Mouse (Mus musculus): ENCODE results near the gene Elp4. TPM values are rescaled to one million over a fixed set of nuclear protein-coding genes. Genes with fewer than 3 reads are reported as not detected.
A peak's percentile ranks its signal among the peaks of the same experiment; 100 is the strongest.

Gene Elp4
- polyA plus RNA-seq, 1 experiment from 2014 or later: 52.6 TPM

GRCm38 (mm10) chr2:105676909-105677433 lies 227.4 kb downstream of the Elp4 start:
- Histone ChIP-seq H3K27ac (replicated peaks) (peak overlapping the region; percentile 89), H3K4me3 (peak overlapping the region; percentile 61), H3K9me3 (no peaks in the 10 kb centered on the region), H3K36me3 (replicated peaks) (no peaks in the 10 kb centered on the region), H3K4me1 (peaks cover 61% of the 10 kb centered on the region), H3K27me3 (replicated peaks; ENCODE audit: low read depth, poor library complexity, severe bottlenecking) (peaks cover 100% of the 10 kb centered on the region)
- DNase-seq (ENCODE audit: low spot score): no peak
- under 1% methylated on average over 11 of the region's 11 CpGs for WGBS

- no peaks in the 10 kb centered on the region for H3K9me3 ChIP-seq
- peak overlapping the region; percentile 89 for H3K27ac ChIP-seq (replicated peaks)
- no peaks in the 10 kb centered on the region for H3K36me3 ChIP-seq (replicated peaks)
- H3K4me3 ChIP-seq: peak overlapping the region; percentile 61
- peaks cover 58% of the 10 kb centered on the region for H3K4me1 ChIP-seq
- H3K27me3 ChIP-seq (replicated peaks; ENCODE audit: low read depth, poor library complexity, severe bottlenecking): peaks cover 100% of the 10 kb centered on the region
- WGBS: under 1% methylated on average over 77 of the region's 77 CpGs
- peak; percentile 81 for DNase-seq (ENCODE audit: low spot score)
Observed at GRCm38 (mm10) chr2:105676080-105676908, 228.1 kb downstream of the Elp4 start.

- no peaks in the 10 kb centered on the region for H3K36me3 ChIP-seq (replicated peaks)
- no peak for DNase-seq (ENCODE audit: low spot score)
- peak overlapping the region; percentile 61 for H3K4me3 ChIP-seq
- no peaks in the 10 kb centered on the region for H3K9me3 ChIP-seq
- peaks cover 52% of the 10 kb centered on the region for H3K4me1 ChIP-seq
- peaks cover 100% of the 10 kb centered on the region for H3K27me3 ChIP-seq (replicated peaks; ENCODE audit: low read depth, poor library complexity, severe bottlenecking)
- under 1% methylated on average over 11 of the region's 11 CpGs for WGBS
- peak overlapping the region; percentile 89 for H3K27ac ChIP-seq (replicated peaks)
Observed at GRCm38 (mm10) chr2:105675730-105676079, 228.7 kb downstream of the Elp4 start.

- DNase-seq (ENCODE audit: low spot score): peak; percentile 86
- Histone ChIP-seq H3K4me1 (peaks cover 46% of the 10 kb centered on the region), H3K9me3 (no peaks in the 10 kb centered on the region), H3K36me3 (replicated peaks) (no peaks in the 10 kb centered on the region), H3K27me3 (replicated peaks; ENCODE audit: low read depth, poor library complexity, severe bottlenecking) (peaks cover 100% of the 10 kb centered on the region), H3K27ac (replicated peaks) (peak overlapping the region; percentile 70), H3K4me3 (peak overlapping the region; percentile 61)
- under 1% methylated on average over 49 of the region's 49 CpGs for WGBS
Observed at GRCm38 (mm10) chr2:105674875-105675729, 229.3 kb downstream of the Elp4 start.

GRCm38 (mm10) chr2:105674061-105674874 lies 230.1 kb downstream of the Elp4 start:
- Histone ChIP-seq H3K4me1 (peaks cover 51% of the 10 kb centered on the region), H3K4me3 (peak overlapping the region; percentile 61), H3K27ac (replicated peaks) (peak overlapping the region; percentile 70), H3K36me3 (replicated peaks) (no peaks in the 10 kb centered on the region), H3K9me3 (no peaks in the 10 kb centered on the region), H3K27me3 (replicated peaks; ENCODE audit: low read depth, poor library complexity, severe bottlenecking) (peaks cover 100% of the 10 kb centered on the region)
- DNase-seq (ENCODE audit: low spot score): peak; percentile 58
- under 1% methylated on average over 36 of the region's 36 CpGs for WGBS

DNA sequence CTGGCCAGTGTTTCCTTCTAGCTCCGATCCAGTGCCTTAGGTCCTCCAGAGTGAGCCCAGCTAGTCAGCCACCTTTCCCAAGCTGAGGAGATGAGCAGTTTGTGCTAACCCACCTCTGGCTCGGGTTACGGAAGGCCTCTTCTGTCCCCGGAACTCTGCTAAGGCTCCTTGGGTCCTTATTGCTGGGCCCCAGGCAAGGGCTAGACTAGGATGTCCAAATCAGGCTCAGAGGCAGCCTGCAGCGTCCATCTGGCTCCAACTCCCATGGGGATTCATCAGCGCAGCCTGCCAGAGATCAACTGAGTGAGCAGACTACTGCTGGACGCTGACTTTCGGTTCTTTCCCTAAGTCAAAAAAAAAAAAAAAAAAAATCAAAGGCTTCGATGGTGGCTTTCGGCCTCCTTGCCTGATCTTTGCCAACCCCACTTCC lies 230.7 kb downstream of the Elp4 start:
- H3K27ac ChIP-seq (replicated peaks): peak overlapping the region; percentile 70
- H3K4me1 ChIP-seq: peaks cover 57% of the 10 kb centered on the region
- no peaks in the 10 kb centered on the region for H3K9me3 ChIP-seq
- no peaks in the 10 kb centered on the region for H3K36me3 ChIP-seq (replicated peaks)
- H3K4me3 ChIP-seq: peak overlapping the region; percentile 61
- DNase-seq (ENCODE audit: low spot score): peak; percentile 47
- peaks cover 100% of the 10 kb centered on the region for H3K27me3 ChIP-seq (replicated peaks; ENCODE audit: low read depth, poor library complexity, severe bottlenecking)
- 1% methylated on average over 10 of the region's 10 CpGs for WGBS

- peaks cover 63% of the 10 kb centered on the region for H3K4me1 ChIP-seq
- DNase-seq (ENCODE audit: low spot score): no peak
- WGBS: under 1% methylated on average over 6 of the region's 6 CpGs
- H3K27me3 ChIP-seq (replicated peaks; ENCODE audit: low read depth, poor library complexity, severe bottlenecking): peaks cover 100% of the 10 kb centered on the region
- H3K4me3 ChIP-seq: peak overlapping the region; percentile 61
- H3K27ac ChIP-seq (replicated peaks): 0 out of 2 replicates have a peak overlapping the region, but pooled peaks have one; percentile 20
- H3K9me3 ChIP-seq: no peaks in the 10 kb centered on the region
- H3K36me3 ChIP-seq (replicated peaks): no peaks in the 10 kb centered on the region
Observed at GRCm38 (mm10) chr2:105673054-105673453, 231.3 kb downstream of the Elp4 start.

DNA sequence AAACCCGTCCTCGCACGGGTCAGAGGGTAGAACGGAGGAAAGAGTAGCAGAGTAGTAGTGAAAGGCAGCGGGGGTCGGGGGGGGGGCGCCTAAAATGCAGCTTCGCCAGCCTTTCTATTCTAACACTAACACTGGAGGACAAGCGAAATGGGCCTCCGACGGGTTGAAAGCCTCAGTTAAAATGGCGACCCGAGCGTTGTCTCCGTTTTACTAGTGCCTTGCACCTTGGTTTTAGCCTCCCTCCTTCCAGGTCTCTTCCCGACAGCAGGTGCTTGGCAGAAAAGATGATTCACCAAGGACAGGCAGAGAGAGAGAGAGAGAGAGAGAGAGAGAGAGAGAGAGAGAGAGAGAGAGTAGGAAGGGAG lies 231.8 kb downstream of the Elp4 start:
- DNase-seq (ENCODE audit: low spot score): no peak
- H3K4me3 ChIP-seq: peak overlapping the region; percentile 61
- H3K4me1 ChIP-seq: peaks cover 68% of the 10 kb centered on the region

DNA sequence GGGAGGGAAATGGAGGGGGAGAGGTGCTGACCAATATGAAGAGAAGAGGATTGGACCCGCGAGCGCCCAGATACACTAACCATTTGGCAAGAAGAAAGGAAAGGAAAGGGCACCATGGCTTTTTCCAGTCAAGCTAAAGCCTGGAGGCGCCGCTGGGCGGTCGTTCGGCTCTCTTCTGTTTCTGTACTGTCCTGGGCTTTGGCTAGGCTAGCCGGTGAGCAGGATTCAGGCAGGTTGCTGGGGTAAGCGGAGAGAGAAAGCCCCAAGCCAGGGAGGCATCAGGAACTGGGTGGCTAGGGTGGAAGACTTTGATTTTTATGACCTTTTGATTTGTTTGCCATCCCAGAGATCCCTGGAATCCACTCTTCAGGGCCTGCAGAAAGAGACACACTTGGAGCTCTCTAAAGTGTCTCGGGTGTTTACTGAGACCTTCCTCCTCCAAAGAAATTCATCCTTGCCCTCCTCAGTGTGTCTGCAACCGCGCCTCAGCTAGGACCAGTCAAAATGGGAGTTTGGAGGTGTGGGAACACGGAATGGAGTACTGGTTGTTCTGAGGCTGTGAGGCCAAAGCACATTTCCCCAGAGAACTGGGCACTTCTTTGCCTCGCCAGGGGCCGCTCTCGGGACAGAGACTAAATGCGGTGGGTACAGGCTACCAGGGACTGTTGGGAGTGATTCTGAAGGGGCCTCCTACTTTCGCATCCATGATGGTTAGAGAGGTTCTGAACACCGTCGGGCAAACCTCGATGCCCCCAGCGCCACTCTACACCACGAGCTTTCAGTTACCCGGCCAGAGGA lies 232.4 kb downstream of the Elp4 start:
- Histone ChIP-seq H3K4me1 (peaks cover 73% of the 10 kb centered on the region), H3K9me3 (no peaks in the 10 kb centered on the region), H3K27me3 (replicated peaks; ENCODE audit: low read depth, poor library complexity, severe bottlenecking) (peaks cover 100% of the 10 kb centered on the region), H3K36me3 (replicated peaks) (no peaks in the 10 kb centered on the region), H3K4me3 (peak overlapping the region; percentile 61), H3K27ac (replicated peaks) (peak overlapping the region; percentile 36; the same call in 1 of the 2 replicates)
- 2% methylated on average over 25 of the region's 25 CpGs for WGBS
- peak; percentile 58 for DNase-seq (ENCODE audit: low spot score)

More for the DNA sequence above, 231.8 kb downstream of the Elp4 start:
- H3K27ac ChIP-seq (replicated peaks): 0 out of 2 replicates have a peak overlapping the region, but pooled peaks have one; percentile 20
- peaks cover 100% of the 10 kb centered on the region for H3K27me3 ChIP-seq (replicated peaks; ENCODE audit: low read depth, poor library complexity, severe bottlenecking)
- H3K36me3 ChIP-seq (replicated peaks): no peaks in the 10 kb centered on the region
- under 1% methylated on average over 16 of the region's 16 CpGs for WGBS
- H3K9me3 ChIP-seq: no peaks in the 10 kb centered on the region

GRCm38 (mm10) chr2:105671116-105671797 lies 233.1 kb downstream of the Elp4 start:
- no peak overlapping the region for H3K27ac ChIP-seq (replicated peaks)
- peaks cover 72% of the 10 kb centered on the region for H3K4me1 ChIP-seq
- DNase-seq (ENCODE audit: low spot score): peak; percentile 54
- peak overlapping the region; percentile 61 for H3K4me3 ChIP-seq
- H3K27me3 ChIP-seq (replicated peaks; ENCODE audit: low read depth, poor library complexity, severe bottlenecking): peaks cover 100% of the 10 kb centered on the region
- no peaks in the 10 kb centered on the region for H3K36me3 ChIP-seq (replicated peaks)
- no peaks in the 10 kb centered on the region for H3K9me3 ChIP-seq
- WGBS: under 1% methylated on average over 9 of the region's 9 CpGs

DNA sequence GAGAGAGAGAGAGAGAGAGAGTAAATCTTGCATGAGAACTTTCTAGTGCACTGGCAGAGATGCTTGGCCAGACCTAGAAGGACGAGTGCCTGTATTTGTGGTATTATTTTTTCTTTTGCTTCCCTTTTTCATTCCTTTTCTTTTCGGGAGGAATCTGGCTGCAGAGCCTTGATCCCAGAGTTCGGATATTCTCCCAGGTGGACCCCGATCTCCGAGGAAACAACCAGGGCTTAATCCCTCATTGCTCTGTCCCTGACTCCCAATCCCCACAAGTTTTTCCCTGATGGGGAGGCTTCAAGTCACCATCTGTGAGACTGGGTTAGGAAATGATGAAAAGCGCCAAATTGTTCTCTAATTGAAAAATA lies 233.7 kb downstream of the Elp4 start:
- no peak overlapping the region for H3K27ac ChIP-seq (replicated peaks)
- no peaks in the 10 kb centered on the region for H3K9me3 ChIP-seq
- H3K27me3 ChIP-seq (replicated peaks; ENCODE audit: low read depth, poor library complexity, severe bottlenecking): peaks cover 100% of the 10 kb centered on the region
- peaks cover 68% of the 10 kb centered on the region for H3K4me1 ChIP-seq
- H3K4me3 ChIP-seq: peak overlapping the region; percentile 41; the same call in 1 of the 2 replicates
- H3K36me3 ChIP-seq (replicated peaks): no peaks in the 10 kb centered on the region
- DNase-seq (ENCODE audit: low spot score): no peak
- 2% methylated on average over 6 of the region's 6 CpGs for WGBS

Measured in embryonic facial prominence, embryonic 10.5 days (tissue).